Mouse (Mus musculus) lung, embryonic 14.5 days (tissue): ENCODE results near the gene Cyp17a1. TPM values are rescaled to one million over a fixed set of nuclear protein-coding genes. Genes with fewer than 3 reads are reported as not detected.

ENCODE experiments used
- ATAC-seq: fragments of 200-750 bp; cut with Nextera tagmentation; 2 replicates; pipeline ENCODE4 v1.8.0; 2017; ENCODE audit warnings: mild to moderate bottlenecking, moderate TSS enrichment, moderate library complexity; ENCODE audit not compliant: insufficient read depth
- DNase-seq: peaks from one replicate; pipeline ENCODE4 v3.0.0-alpha.2; 2015
- H3K27ac ChIP-seq: fragments of 300-500 bp; sonication (generic); 2 replicates; pipeline ENCODE4 v1.5.1; 2014; ENCODE audit warnings: low read depth, mild to moderate bottlenecking, moderate library complexity
- H3K27me3 ChIP-seq: fragments of 300-500 bp; sonication (generic); 2 replicates; pipeline ENCODE4 v1.6.1; 2014; ENCODE audit warnings: low read length, control low read depth; ENCODE audit not compliant: insufficient read depth
- H3K36me3 ChIP-seq: fragments of 300-500 bp; sonication (generic); 2 replicates; pipeline ENCODE4 v1.6.1; 2014; ENCODE audit warnings: control low read depth; ENCODE audit not compliant: insufficient read depth
- H3K4me1 ChIP-seq: fragments of 300-500 bp; sonication (generic); 2 replicates; pipeline ENCODE4 v1.6.1; 2014; ENCODE audit warnings: antibody characterized with exemption, control low read depth; ENCODE audit not compliant: insufficient read depth
- H3K4me2 ChIP-seq: fragments of 300-500 bp; sonication (generic); 2 replicates; pipeline ENCODE4 v1.6.1; 2014; ENCODE audit warnings: mild to moderate bottlenecking
- H3K4me3 ChIP-seq: fragments of 300-500 bp; sonication (generic); 2 replicates; pipeline ENCODE4 v1.5.1; 2014; ENCODE audit warnings: low read depth, low read length
- H3K9ac ChIP-seq: fragments of 300-500 bp; sonication (generic); 2 replicates; pipeline ENCODE4 v1.6.1; 2014
- H3K9me3 ChIP-seq: fragments of 300-500 bp; sonication (generic); 2 replicates; pipeline ENCODE4 v1.6.1; 2016; ENCODE audit warnings: low read depth, low read length, control low read depth
- CTCF ChIP-seq: IDR thresholded peaks from 2 replicates; pipeline ENCODE4 v1.5.1; 2016; ENCODE audit warnings: antibody characterized with exemption, low read depth
- WGBS: fragments of 180-500 bp; shearing (Covaris S2); extraction: QIAGEN DNeasy Blood & Tissue Kit; methylation state at CpG from one replicate; pipeline ENCODE4 v1.1.7; 2014; 5-methylcytosine and 5-hydroxymethylcytosine counted together
- polyA plus RNA-seq: library from polyadenylated mRNA; unstranded; fragments of >200 nt; fragmentation: Nextera tagmentation; extraction: Ambion mirVana; gene quantifications from 2 replicates; pipeline ENCODE4 v1.2.1, GENCODE M21; 2014

Cyp17a1 gene
- polyA plus RNA-seq, 1 experiment from 2014 or later: not detected

GRCm38 (mm10) chr19:46622659-46623193, 50.2 kb downstream of the Cyp17a1 start:
- DNase-seq (no peak), ATAC-seq (no peak)
- 21% methylated on average over 12 of the region's 12 CpGs for WGBS
- Histone ChIP-seq H3K9me3 (no peaks in the 10 kb centered on the region), H3K27ac (peak overlapping the region; percentile 92), H3K36me3 (0 out of 2 replicates have a peak, but pooled peaks cover 7% of the 10 kb centered on the region), H3K9ac (peak overlapping the region; percentile 54), H3K4me1 (peaks cover 61% of the 10 kb centered on the region), H3K27me3 (no peaks in the 10 kb centered on the region), H3K4me2 (peak overlapping the region; percentile 73), H3K4me3 (peak overlapping the region; percentile 39)
- TF ChIP-seq CTCF: no peak

- no peak for ATAC-seq
- Histone ChIP-seq H3K4me2 (no peak overlapping the region), H3K4me1 (peaks cover 57% of the 10 kb centered on the region), H3K9me3 (no peaks in the 10 kb centered on the region), H3K27me3 (no peaks in the 10 kb centered on the region), H3K36me3 (0 out of 2 replicates have a peak, but pooled peaks cover 6% of the 10 kb centered on the region), H3K27ac (peak overlapping the region; percentile 92; the same call in 1 of the 2 replicates), H3K4me3 (no peak overlapping the region), H3K9ac (no peak overlapping the region)
- DNase-seq: peak; percentile 58
- TF ChIP-seq CTCF: no peak
- 63% methylated on average over 19 of the region's 19 CpGs for WGBS
These were observed 51.5 kb downstream of the Cyp17a1 start for GRCm38 (mm10) chr19:46621236-46622183.

- 59% methylated on average over 14 of the region's 14 CpGs for WGBS
- Histone ChIP-seq H3K4me2 (no peak overlapping the region), H3K36me3 (peaks cover 4% of the 10 kb centered on the region; the same call in 1 of the 2 replicates), H3K27me3 (no peaks in the 10 kb centered on the region), H3K4me1 (peaks cover 53% of the 10 kb centered on the region), H3K9me3 (no peaks in the 10 kb centered on the region), H3K4me3 (no peak overlapping the region), H3K27ac (peak overlapping the region; percentile 60), H3K9ac (no peak overlapping the region)
- TF ChIP-seq CTCF: no peak
- no peak for ATAC-seq
- DNase-seq: peak; percentile 64
These were observed 52.8 kb downstream of the Cyp17a1 start for GRCm38 (mm10) chr19:46620016-46620808.

- peaks cover 47% of the 10 kb centered on the region for H3K4me1 ChIP-seq
- ATAC-seq: no peak
- no peak overlapping the region for H3K4me3 ChIP-seq
- H3K4me2 ChIP-seq: no peak overlapping the region
- H3K9me3 ChIP-seq: no peaks in the 10 kb centered on the region
- TF ChIP-seq CTCF: no peak
- DNase-seq: no peak
- H3K9ac ChIP-seq: no peak overlapping the region
- H3K27ac ChIP-seq: peak overlapping the region; percentile 60
- peaks cover 2% of the 10 kb centered on the region; the same call in 1 of the 2 replicates for H3K36me3 ChIP-seq
- no peaks in the 10 kb centered on the region for H3K27me3 ChIP-seq
- 86% methylated on average over 6 of the region's 6 CpGs for WGBS
These were observed 53.5 kb downstream of the Cyp17a1 start for GRCm38 (mm10) chr19:46619518-46619917.

- peak; percentile 61 for DNase-seq
- Histone ChIP-seq H3K4me1 (peaks cover 45% of the 10 kb centered on the region), H3K36me3 (peaks cover 7% of the 10 kb centered on the region; the same call in 1 of the 2 replicates), H3K9ac (no peak overlapping the region), H3K4me3 (no peak overlapping the region), H3K9me3 (no peaks in the 10 kb centered on the region), H3K4me2 (no peak overlapping the region), H3K27me3 (no peaks in the 10 kb centered on the region), H3K27ac (no peak overlapping the region)
- no peak for TF ChIP-seq CTCF
- WGBS: 42% methylated on average over 19 of the region's 19 CpGs
- no peak for ATAC-seq
These were observed 54.0 kb downstream of the Cyp17a1 start for GRCm38 (mm10) chr19:46619001-46619400.

GRCm38 (mm10) chr19:46618322-46618721, 54.6 kb downstream of the Cyp17a1 start:
- Histone ChIP-seq H3K9ac (no peak overlapping the region), H3K9me3 (no peaks in the 10 kb centered on the region), H3K4me2 (no peak overlapping the region), H3K27ac (peak overlapping the region; percentile 18; the same call in 1 of the 2 replicates), H3K27me3 (no peaks in the 10 kb centered on the region), H3K36me3 (peaks cover 13% of the 10 kb centered on the region; the same call in 1 of the 2 replicates), H3K4me1 (peaks cover 40% of the 10 kb centered on the region), H3K4me3 (no peak overlapping the region)
- no peak for TF ChIP-seq CTCF
- ATAC-seq (no peak), DNase-seq (no peak)
- WGBS: 60% methylated on average over 9 of the region's 9 CpGs
